In the genomic region with DNA sequence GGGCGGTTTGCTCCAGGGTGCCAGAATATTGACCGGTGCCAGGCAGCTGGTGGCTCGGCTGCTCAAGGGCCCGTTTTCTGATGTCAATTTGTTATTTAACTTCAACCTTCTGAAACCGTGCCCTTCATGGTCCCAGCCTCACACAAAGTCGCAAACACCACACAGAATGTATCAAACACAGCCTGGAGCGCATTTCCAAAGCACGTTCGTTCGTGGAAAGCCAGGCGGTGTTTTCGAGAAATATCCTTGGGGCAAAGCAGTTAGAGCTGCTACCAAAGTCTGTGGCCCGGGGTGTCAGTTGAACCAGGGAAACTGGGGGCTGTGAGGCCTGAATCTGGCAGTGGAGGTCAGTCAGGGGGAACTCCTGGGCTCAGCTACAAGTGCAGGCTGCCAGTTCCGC, we compare ENCODE assay signal across 25 mouse cellular contexts.
DNase-seq lines count a peak whose midpoint lies in the region; ATAC-seq and TF ChIP-seq lines count a peak whose summit lies in the region.
"Had no signal": no experiment of that assay in that cellular context is flagged by ENCODE, and none has a peak within 500 bp of the region (broad histone marks: within the 10 kb centered on the region; RNA-seq: fewer than 3 reads in every experiment).

No protein-coding gene starts in this region.

- no peaks in the 10 kb centered on the region for H3K36me3 ChIP-seq in forebrain, embryonic 11.5 days (ENCODE audit: control insufficient read depth, insufficient read depth, low read length)
- H3K36me3 ChIP-seq in forebrain, postnatal 0 days (ENCODE audit: insufficient read depth): no peaks in the 10 kb centered on the region
- no peaks in the 10 kb centered on the region for H3K36me3 ChIP-seq in kidney, adult 2 months (ENCODE audit: control insufficient read depth, insufficient read depth, low read length)
- no peaks in the 10 kb centered on the region for H3K36me3 ChIP-seq in kidney, embryonic 16.5 days (ENCODE audit: insufficient read depth, low read length)
- H3K36me3 ChIP-seq: embryonic facial prominence, embryonic 12.5 days; forebrain, embryonic 10.5 days; G1E; intestine, embryonic 15.5 days; liver, embryonic 13.5 days; midbrain, embryonic 12.5 days had no signal

- 87% methylated on average over 14 of the region's 14 CpGs for WGBS in forebrain, embryonic 11.5 days
- 89% methylated on average over 14 of the region's 14 CpGs for WGBS in forebrain, postnatal 0 days
- WGBS in kidney, adult 2 months: 68% methylated on average over 14 of the region's 14 CpGs
- WGBS in kidney, embryonic 16.5 days: 81% methylated on average over 14 of the region's 14 CpGs

- peak; percentile 30 for DNase-seq in forebrain, embryonic 11.5 days (ENCODE audit: low spot score)
- no peak for DNase-seq in forebrain, postnatal 0 days
- peak; percentile 86 for DNase-seq in kidney, adult 2 months
- peak; percentile 59 to 75 for DNase-seq in kidney, postnatal 36 days
- no peak for DNase-seq in cerebellum, adult 18-20 months
- no peak for DNase-seq in neural tube, embryonic 10.5 days (ENCODE audit: extremely low spot score, low spot score)
- DNase-seq: adrenal gland, adult 8-10 months; cerebellum, adult 9-10 months; embryo, embryonic 11 days; heart, postnatal 14 days; liver, embryonic 13.5 days; lung, adult 18-20 months; lung, postnatal 4 days; thymus, postnatal 14 days had no signal

- no peak overlapping the region for H3K9ac ChIP-seq in forebrain, embryonic 11.5 days (ENCODE audit: low read length)
- H3K9ac ChIP-seq in forebrain, postnatal 0 days: no peak overlapping the region
- no peak overlapping the region for H3K9ac ChIP-seq in kidney, embryonic 16.5 days (replicated peaks; ENCODE audit: low read length)
- H3K9ac ChIP-seq: embryonic facial prominence, embryonic 12.5 days; intestine, embryonic 15.5 days; liver, embryonic 13.5 days; midbrain, embryonic 12.5 days had no signal

- no peak overlapping the region for H3K27ac ChIP-seq in forebrain, embryonic 11.5 days (ENCODE audit: low read depth, low read length)
- no peak overlapping the region for H3K27ac ChIP-seq in forebrain, postnatal 0 days (ENCODE audit: low read depth, low read length)
- peak overlapping the region; percentile 87 for H3K27ac ChIP-seq in kidney, adult 2 months (ENCODE audit: insufficient read depth, low read depth, low read length)
- H3K27ac ChIP-seq in kidney, embryonic 16.5 days (ENCODE audit: low read length): no peak overlapping the region
- H3K27ac ChIP-seq: embryonic facial prominence, embryonic 12.5 days; forebrain, embryonic 10.5 days; intestine, embryonic 15.5 days; left cerebral cortex, adult 2 months; liver, embryonic 13.5 days; midbrain, embryonic 12.5 days had no signal

- no peak for TF ChIP-seq CTCF in forebrain, postnatal 0 days (IDR thresholded peaks at IDR 0.05; ENCODE audit: low read depth)
- TF ChIP-seq CTCF in kidney, adult 2 months (conservative IDR thresholded peaks at IDR 0.05; ENCODE audit: insufficient read depth, insufficient read length, low read depth, low read length): no peak

- H3K9me3 ChIP-seq in forebrain, embryonic 11.5 days (ENCODE audit: control insufficient read depth, low read length): no peaks in the 10 kb centered on the region; the same call in 1 of the 2 replicates
- no peaks in the 10 kb centered on the region for H3K9me3 ChIP-seq in forebrain, postnatal 0 days (ENCODE audit: low read length)
- H3K9me3 ChIP-seq in kidney, embryonic 16.5 days (ENCODE audit: low read length): no peaks in the 10 kb centered on the region
- H3K9me3 ChIP-seq: embryonic facial prominence, embryonic 12.5 days; forebrain, embryonic 10.5 days; intestine, embryonic 15.5 days; liver, embryonic 13.5 days; midbrain, embryonic 12.5 days had no signal

- H3K4me2 ChIP-seq in forebrain, embryonic 11.5 days (ENCODE audit: low read depth, low read length, severe bottlenecking): no peak overlapping the region
- no peak overlapping the region for H3K4me2 ChIP-seq in forebrain, postnatal 0 days (ENCODE audit: low read depth)
- no peak overlapping the region for H3K4me2 ChIP-seq in kidney, embryonic 16.5 days (replicated peaks; ENCODE audit: low read depth, low read length)
- H3K4me2 ChIP-seq: embryonic facial prominence, embryonic 12.5 days; intestine, embryonic 15.5 days; liver, embryonic 13.5 days; midbrain, embryonic 12.5 days had no signal

- ATAC-seq in forebrain, embryonic 11.5 days (replicated peaks; ENCODE audit: low FRiP score): no peak
- no peak for ATAC-seq in forebrain, postnatal 0 days
- no peak for ATAC-seq in kidney, embryonic 16.5 days (ENCODE audit: low FRiP score, low TSS enrichment)
- ATAC-seq: forebrain, embryonic 16.5 days; hindbrain, embryonic 16.5 days; intestine, embryonic 15.5 days; lung, postnatal 0 days had no signal

- no peak for TF ChIP-seq POLR2A in kidney, adult 2 months (IDR thresholded peaks at IDR 0.05; ENCODE audit: low read depth, low read length)

- H3K4me1 ChIP-seq in forebrain, embryonic 11.5 days (replicated peaks; ENCODE audit: control insufficient read depth, insufficient read depth, low read length): no peaks in the 10 kb centered on the region
- H3K4me1 ChIP-seq in forebrain, postnatal 0 days (ENCODE audit: insufficient read depth): no peaks in the 10 kb centered on the region
- no peaks in the 10 kb centered on the region for H3K4me1 ChIP-seq in kidney, adult 2 months (ENCODE audit: control insufficient read depth, insufficient read depth, low read length)
- H3K4me1 ChIP-seq in kidney, embryonic 16.5 days (ENCODE audit: insufficient read depth, low read length): no peaks in the 10 kb centered on the region
- H3K4me1 ChIP-seq: embryonic facial prominence, embryonic 12.5 days; forebrain, embryonic 10.5 days; intestine, embryonic 15.5 days; liver, embryonic 13.5 days; megakaryocyte, embryonic 14.5 days had no signal

- H3K27me3 ChIP-seq in forebrain, embryonic 11.5 days (ENCODE audit: control insufficient read depth, insufficient read depth, low read length): no peaks in the 10 kb centered on the region
- H3K27me3 ChIP-seq in forebrain, postnatal 0 days (ENCODE audit: insufficient read depth, low read length): no peaks in the 10 kb centered on the region
- no peaks in the 10 kb centered on the region for H3K27me3 ChIP-seq in kidney, adult 2 months (replicated peaks; ENCODE audit: control insufficient read depth, insufficient read depth, low read length)
- no peaks in the 10 kb centered on the region for H3K27me3 ChIP-seq in kidney, embryonic 16.5 days (ENCODE audit: insufficient read depth, low read length)
- H3K27me3 ChIP-seq: embryonic facial prominence, embryonic 12.5 days; intestine, embryonic 15.5 days; midbrain, embryonic 12.5 days had no signal

- no peak overlapping the region for H3K4me3 ChIP-seq in forebrain, embryonic 11.5 days (ENCODE audit: low read depth, low read length)
- no peak overlapping the region for H3K4me3 ChIP-seq in forebrain, postnatal 0 days (ENCODE audit: low read depth, low read length)
- no peak overlapping the region for H3K4me3 ChIP-seq in kidney, adult 2 months (ENCODE audit: insufficient read depth, low read depth, low read length)
- H3K4me3 ChIP-seq in kidney, embryonic 16.5 days (ENCODE audit: low read length): no peak overlapping the region
- H3K4me3 ChIP-seq: embryonic facial prominence, embryonic 12.5 days; forebrain, embryonic 10.5 days; intestine, embryonic 15.5 days; left cerebral cortex, adult 2 months; liver, embryonic 13.5 days; megakaryocyte, embryonic 14.5 days; midbrain, embryonic 12.5 days had no signal

Comparison
In these comparisons a context has a peak if more than half of its experiments do, and no peak if none do; other contexts are left out.
1. DNase-seq: peak in forebrain, embryonic 11.5 days (single experiment), kidney, adult 2 months (single experiment) and kidney, postnatal 36 days (2 of 2); none in forebrain, postnatal 0 days (single experiment), cerebellum, adult 18-20 months (0 of 2) and neural tube, embryonic 10.5 days (single experiment).